Mouse (Mus musculus) kidney, postnatal 0 days (tissue): ENCODE measurements around the gene Cd44. TPM values are rescaled to one million over a fixed set of nuclear protein-coding genes. Genes with fewer than 3 reads are reported as not detected.

ENCODE experiments used
- ATAC-seq: fragments of 200-750 bp; cut with Nextera tagmentation; replicated peaks from 2 replicates; pipeline ENCODE4 v1.8.0; 2017; ENCODE audit warnings: low read depth, moderate number of reproducible peaks, moderate TSS enrichment, moderate library complexity; ENCODE audit not compliant: low FRiP score
- DNase-seq: peaks from one replicate; pipeline ENCODE4 v3.0.0-alpha.2; 2016; ENCODE audit warnings: low spot score
- H3K27ac ChIP-seq: fragments of 300-500 bp; sonication (generic); 2 replicates; pipeline ENCODE4 v1.5.1; 2014; ENCODE audit warnings: mild to moderate bottlenecking
- H3K27me3 ChIP-seq: fragments of 300-500 bp; sonication (generic); 2 replicates; pipeline ENCODE4 v1.6.1; 2014; ENCODE audit warnings: low read length, mixed read lengths; ENCODE audit not compliant: insufficient read depth
- H3K36me3 ChIP-seq: fragments of 300-500 bp; sonication (generic); 2 replicates; pipeline ENCODE4 v1.6.1; 2014; ENCODE audit warnings: low read length, mixed read lengths; ENCODE audit not compliant: insufficient read depth
- H3K4me1 ChIP-seq: fragments of 300-500 bp; sonication (generic); replicated peaks from 2 replicates; pipeline ENCODE4 v1.6.1; 2014; ENCODE audit warnings: antibody characterized with exemption, low read length, mixed read lengths; ENCODE audit not compliant: insufficient read depth
- H3K4me2 ChIP-seq: fragments of 300-500 bp; sonication (generic); 2 replicates; pipeline ENCODE4 v1.6.1; 2014; ENCODE audit warnings: mild to moderate bottlenecking, low read length, moderate library complexity, mixed read lengths
- H3K4me3 ChIP-seq: fragments of 300-500 bp; sonication (generic); replicated peaks from 2 replicates; pipeline ENCODE4 v1.5.1; 2014; ENCODE audit warnings: low read depth, low read length
- H3K9ac ChIP-seq: fragments of 300-500 bp; sonication (generic); 2 replicates; pipeline ENCODE4 v1.6.1; 2014; ENCODE audit warnings: low read depth, low read length
- H3K9me3 ChIP-seq: fragments of 300-500 bp; sonication (generic); replicated peaks from 2 replicates; pipeline ENCODE4 v1.6.1; 2016; ENCODE audit warnings: low read length, inconsistent platforms, mixed read lengths
- CTCF ChIP-seq: IDR thresholded peaks from 2 replicates; pipeline ENCODE4 v1.5.1; 2016; ENCODE audit warnings: antibody characterized with exemption, low read depth, mild to moderate bottlenecking, moderate library complexity
- whole genome bisulfite sequencing: fragments of 180-500 bp; shearing (Covaris S2); extraction: QIAGEN DNeasy Blood & Tissue Kit; methylation state at CpG from one replicate; pipeline ENCODE4 v1.1.7; 2014; 5-methylcytosine and 5-hydroxymethylcytosine counted together
- polyA plus RNA-seq: library from polyadenylated mRNA; unstranded; fragments of >200 nt; fragmentation: Nextera tagmentation; extraction: Ambion mirVana; gene quantifications from 2 replicates; pipeline ENCODE4 v1.2.1, GENCODE M21; 2015

Cd44 gene
- 4.0 and 4.4 TPM in 2 replicates for polyA plus RNA-seq

DNA sequence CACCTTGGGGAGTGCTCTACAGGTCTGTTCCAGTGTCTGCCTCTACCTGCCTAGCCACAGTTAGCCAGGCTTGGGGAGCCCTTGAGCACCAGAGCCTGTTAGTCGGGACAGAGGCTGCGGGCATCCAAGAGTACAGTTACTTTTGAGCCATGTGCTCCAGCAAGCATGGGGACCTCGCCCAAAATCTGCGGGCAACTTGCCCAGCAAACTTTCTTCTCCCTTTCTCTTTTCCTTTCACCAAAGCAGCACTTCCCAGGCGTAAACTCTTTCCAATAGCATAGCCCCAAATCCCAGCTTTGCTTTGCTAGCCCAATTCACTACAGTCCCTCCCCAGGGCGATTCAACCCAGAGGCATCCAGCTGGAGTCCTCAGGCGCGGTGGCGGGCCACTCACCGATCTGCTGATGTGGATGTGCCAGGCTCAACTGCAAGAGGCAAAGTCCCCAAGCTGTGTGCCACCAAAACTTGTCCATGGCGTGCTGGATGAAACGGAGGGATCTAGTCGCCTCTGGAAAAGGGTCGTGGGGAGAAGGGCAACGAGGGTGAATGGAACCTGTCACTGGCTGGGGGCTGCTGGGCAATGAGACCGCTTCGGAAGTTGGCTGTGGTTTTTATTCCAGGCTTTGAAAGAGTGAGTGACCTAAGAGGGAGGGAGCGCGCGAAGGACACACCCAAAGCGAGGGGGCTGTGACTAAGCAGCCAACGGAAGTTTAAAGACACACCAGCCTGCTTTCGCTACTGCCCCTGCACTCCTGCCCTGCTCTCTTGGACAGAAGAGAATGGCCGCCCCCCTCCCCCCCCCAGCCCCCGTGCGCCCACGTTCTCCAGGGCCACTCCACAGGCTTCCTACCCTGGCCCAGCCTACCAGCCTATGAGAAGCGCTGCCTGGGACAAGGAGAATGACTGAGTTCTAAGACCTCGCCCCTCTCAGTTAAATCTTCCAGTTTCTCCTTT lies at the start of gene Cd44:
TSS of gene Cd44 (minus strand) at position 791 of the 953 bp plus-strand sequence.
- H3K27me3 ChIP-seq: no peaks in the 10 kb centered on the region
- no peak for TF ChIP-seq CTCF
- no peaks in the 10 kb centered on the region; the same call in 1 of the 2 replicates for H3K4me1 ChIP-seq
- H3K36me3 ChIP-seq: no peaks in the 10 kb centered on the region
- no peaks in the 10 kb centered on the region for H3K9me3 ChIP-seq
- DNase-seq: peak; percentile 60
- ATAC-seq: peak; percentile 77
- WGBS: 3% methylated on average over 28 of the region's 29 CpGs
- peak within 1 kb of the TSS; percentile 47 for H3K9ac ChIP-seq
- no peak within 1 kb of the TSS for H3K27ac ChIP-seq
- peak within 1 kb of the TSS; percentile 86 for H3K4me2 ChIP-seq
- H3K4me3 ChIP-seq: peak within 1 kb of the TSS; percentile 47

GRCm38 (mm10) chr2:102948481-102948857 lies 47.0 kb upstream of the Cd44 start:
- Histone ChIP-seq H3K27me3 (no peaks in the 10 kb centered on the region), H3K4me1 (no peaks in the 10 kb centered on the region), H3K27ac (no peak overlapping the region), H3K36me3 (no peaks in the 10 kb centered on the region), H3K4me3 (no peak overlapping the region), H3K4me2 (no peak overlapping the region), H3K9ac (no peak overlapping the region), H3K9me3 (no peaks in the 10 kb centered on the region)
- no peak for DNase-seq
- TF ChIP-seq CTCF: no peak
- WGBS: 79% methylated on average over 4 of the region's 4 CpGs
- ATAC-seq: no peak

DNA sequence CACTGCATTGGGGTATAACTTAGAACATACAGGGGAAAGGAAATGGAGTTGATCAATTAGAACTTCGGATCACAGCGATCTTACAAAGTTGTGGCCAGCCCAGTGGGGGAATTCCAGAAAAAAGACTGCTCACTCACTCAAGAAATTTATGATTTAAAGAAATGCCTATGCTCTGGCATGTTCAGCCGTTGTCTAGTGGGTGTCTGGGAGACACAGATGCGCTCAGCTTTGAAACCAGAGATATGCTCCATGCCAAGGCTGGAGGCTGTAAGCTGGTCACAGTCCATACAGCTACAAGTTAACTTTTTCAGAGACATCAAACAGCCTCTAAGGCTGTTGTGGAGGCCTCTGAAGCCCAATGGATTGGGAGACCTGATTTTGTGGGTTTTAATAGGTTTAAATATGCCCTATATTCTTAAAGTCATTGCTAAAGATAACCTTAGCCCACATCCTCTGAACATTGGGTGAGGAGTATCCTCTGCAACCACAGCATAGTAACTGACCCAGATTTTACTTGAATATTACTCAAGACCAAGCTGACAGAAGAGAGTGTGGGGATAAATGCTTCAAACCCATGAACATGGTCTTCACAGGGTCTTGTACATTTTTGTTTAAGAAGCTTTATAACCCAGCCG lies 46.5 kb upstream of the Cd44 start:
- ATAC-seq: no peak

GRCm38 (mm10) chr2:102945111-102945510 lies 43.6 kb upstream of the Cd44 start:
- 54% methylated on average over 1 of the region's 1 CpGs for whole genome bisulfite sequencing
- H3K9me3 ChIP-seq: no peaks in the 10 kb centered on the region
- ATAC-seq: no peak
- H3K4me2 ChIP-seq: no peak overlapping the region
- no peaks in the 10 kb centered on the region for H3K27me3 ChIP-seq
- no peaks in the 10 kb centered on the region for H3K4me1 ChIP-seq
- H3K36me3 ChIP-seq: no peaks in the 10 kb centered on the region
- no peak overlapping the region for H3K27ac ChIP-seq
- DNase-seq: no peak
- TF ChIP-seq CTCF: no peak
- no peak overlapping the region for H3K9ac ChIP-seq
- no peak overlapping the region for H3K4me3 ChIP-seq

More for the DNA sequence above, 46.5 kb upstream of the Cd44 start:
- Histone ChIP-seq H3K9ac (no peak overlapping the region), H3K4me2 (no peak overlapping the region), H3K27ac (no peak overlapping the region), H3K4me3 (no peak overlapping the region), H3K27me3 (no peaks in the 10 kb centered on the region), H3K4me1 (no peaks in the 10 kb centered on the region), H3K36me3 (no peaks in the 10 kb centered on the region), H3K9me3 (no peaks in the 10 kb centered on the region)
- TF ChIP-seq CTCF: no peak
- no peak for DNase-seq
- WGBS: 95% methylated on average over 5 of the region's 5 CpGs

DNA sequence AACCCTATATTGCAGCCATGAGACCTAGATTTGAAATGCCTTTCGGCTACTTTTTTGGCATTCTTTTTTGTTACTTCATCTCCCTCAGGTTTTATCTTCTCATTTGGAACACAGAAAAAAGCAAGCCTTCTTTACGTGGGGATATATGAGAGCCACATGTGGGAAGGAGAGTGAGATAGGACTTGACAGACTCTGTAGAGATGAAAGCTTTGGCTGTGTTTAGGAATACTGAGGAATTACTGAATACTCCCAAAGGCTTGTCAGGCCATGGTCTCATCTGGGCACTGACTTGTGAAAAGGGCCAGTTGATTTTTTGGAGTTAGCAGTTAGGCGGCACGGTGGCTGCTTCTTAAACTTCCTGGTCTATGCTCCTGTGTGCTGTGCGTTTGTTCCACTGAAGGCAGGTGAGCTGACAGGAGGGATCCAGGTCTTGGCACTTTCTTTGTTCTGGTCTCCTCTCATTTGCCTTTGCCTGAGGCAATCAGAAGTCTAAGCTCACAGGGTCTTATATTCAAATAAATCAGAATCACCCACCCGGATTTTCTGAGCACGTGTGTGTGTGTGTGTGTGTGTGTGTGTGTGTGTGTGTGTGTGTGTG lies 43.0 kb upstream of the Cd44 start:
- Histone ChIP-seq H3K4me2 (no peak overlapping the region), H3K4me3 (no peak overlapping the region), H3K36me3 (no peaks in the 10 kb centered on the region), H3K9me3 (no peaks in the 10 kb centered on the region), H3K27ac (no peak overlapping the region), H3K27me3 (no peaks in the 10 kb centered on the region), H3K9ac (no peak overlapping the region), H3K4me1 (no peaks in the 10 kb centered on the region)
- ATAC-seq (no peak), DNase-seq (no peak)
- WGBS: 70% methylated on average over 7 of the region's 7 CpGs
- TF ChIP-seq CTCF: no peak

- ATAC-seq (no peak), DNase-seq (peak; percentile 55)
- WGBS: 62% methylated on average over 6 of the region's 6 CpGs
- H3K9ac ChIP-seq: no peak overlapping the region
- H3K9me3 ChIP-seq: no peaks in the 10 kb centered on the region
- H3K27me3 ChIP-seq: no peaks in the 10 kb centered on the region
- no peak overlapping the region for H3K27ac ChIP-seq
- no peaks in the 10 kb centered on the region for H3K36me3 ChIP-seq
- no peak for TF ChIP-seq CTCF
- H3K4me3 ChIP-seq: no peak overlapping the region
- no peak overlapping the region for H3K4me2 ChIP-seq
- H3K4me1 ChIP-seq: no peaks in the 10 kb centered on the region
These were observed 42.5 kb upstream of the Cd44 start for GRCm38 (mm10) chr2:102943983-102944382.
